Mouse (Mus musculus) midbrain, embryonic 13.5 days (tissue): Measurements from ENCODE around the gene Plcd3. TPM values are rescaled to one million over a fixed set of nuclear protein-coding genes. Genes with fewer than 3 reads are reported as not detected.

Experiments
- ATAC-seq: fragments of 200-750 bp; cut with Nextera tagmentation; 2 replicates; pipeline ENCODE4 v1.8.0; 2017; ENCODE audit warnings: mild to moderate bottlenecking, moderate TSS enrichment, moderate library complexity
- H3K27ac ChIP-seq: fragments of 300-500 bp; sonication (generic); 2 replicates; pipeline ENCODE4 v1.5.1; 2015; ENCODE audit warnings: inconsistent platforms, mild to moderate bottlenecking, moderate library complexity
- H3K27me3 ChIP-seq: fragments of 300-500 bp; sonication (generic); 2 replicates; pipeline ENCODE4 v1.6.1; 2015; ENCODE audit warnings: mild to moderate bottlenecking, inconsistent platforms
- H3K36me3 ChIP-seq: fragments of 300-500 bp; sonication (generic); 2 replicates; pipeline ENCODE4 v1.6.1; 2015; ENCODE audit warnings: mild to moderate bottlenecking, inconsistent platforms
- H3K4me1 ChIP-seq: fragments of 300-500 bp; sonication (generic); replicated peaks from 2 replicates; pipeline ENCODE4 v1.6.1; 2015; ENCODE audit warnings: inconsistent platforms
- H3K4me2 ChIP-seq: fragments of 300-500 bp; sonication (generic); replicated peaks from 2 replicates; pipeline ENCODE4 v1.6.1; 2015; ENCODE audit warnings: moderate library complexity, mild to moderate bottlenecking, inconsistent platforms
- H3K4me3 ChIP-seq: fragments of 300-500 bp; sonication (generic); replicated peaks from 2 replicates; pipeline ENCODE4 v1.5.1; 2015; ENCODE audit warnings: mild to moderate bottlenecking, inconsistent platforms
- H3K9ac ChIP-seq: fragments of 300-500 bp; sonication (generic); replicated peaks from 2 replicates; pipeline ENCODE4 v1.6.1; 2015; ENCODE audit warnings: mild to moderate bottlenecking, inconsistent platforms
- H3K9me3 ChIP-seq: fragments of 300-500 bp; sonication (generic); 2 replicates; pipeline ENCODE4 v1.6.1; 2016; ENCODE audit warnings: mild to moderate bottlenecking, inconsistent platforms
- WGBS: fragments of 180-500 bp; shearing (Covaris S2); methylation state at CpG from one replicate; pipeline ENCODE4 v1.1.7; 2015; 5-methylcytosine and 5-hydroxymethylcytosine counted together
- polyA plus RNA-seq: library from polyadenylated mRNA; unstranded; fragments of >200 nt; fragmentation: Nextera tagmentation; extraction: Ambion mirVana; gene quantifications from 2 replicates; pipeline ENCODE4 v1.2.1, GENCODE M21; 2015

Plcd3 gene
- polyA plus RNA-seq, 1 experiment from 2014 or later: 1.1 TPM

DNA sequence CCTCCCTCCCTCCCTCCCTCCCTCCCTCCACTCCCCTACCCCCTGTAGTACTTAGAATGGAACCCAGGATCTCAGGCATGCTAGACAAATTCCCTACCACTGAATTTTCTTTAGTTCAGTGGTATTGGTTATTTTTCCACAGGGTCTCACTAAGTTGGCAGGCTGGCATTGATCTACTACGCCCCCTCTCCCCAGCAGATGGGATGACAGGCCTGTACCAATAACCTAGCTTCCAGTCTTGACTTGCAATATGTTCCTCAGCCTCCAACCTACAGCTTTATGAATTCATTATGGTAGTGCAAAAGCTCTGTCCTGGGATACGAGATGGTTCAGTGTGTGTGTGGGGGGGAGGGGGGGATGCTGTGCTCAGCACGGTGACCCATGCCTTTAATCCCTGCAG lies 77.5 kb downstream of the Plcd3 start:
- Histone ChIP-seq H3K27me3 (no peaks in the 10 kb centered on the region), H3K9me3 (no peaks in the 10 kb centered on the region), H3K4me1 (peaks cover 12% of the 10 kb centered on the region), H3K9ac (no peak overlapping the region), H3K4me3 (no peak overlapping the region), H3K36me3 (peaks cover 7% of the 10 kb centered on the region; the same call in 1 of the 2 replicates), H3K27ac (no peak overlapping the region), H3K4me2 (no peak overlapping the region)
- WGBS: 86% methylated on average over 3 of the region's 3 CpGs
- no peak for ATAC-seq

DNA sequence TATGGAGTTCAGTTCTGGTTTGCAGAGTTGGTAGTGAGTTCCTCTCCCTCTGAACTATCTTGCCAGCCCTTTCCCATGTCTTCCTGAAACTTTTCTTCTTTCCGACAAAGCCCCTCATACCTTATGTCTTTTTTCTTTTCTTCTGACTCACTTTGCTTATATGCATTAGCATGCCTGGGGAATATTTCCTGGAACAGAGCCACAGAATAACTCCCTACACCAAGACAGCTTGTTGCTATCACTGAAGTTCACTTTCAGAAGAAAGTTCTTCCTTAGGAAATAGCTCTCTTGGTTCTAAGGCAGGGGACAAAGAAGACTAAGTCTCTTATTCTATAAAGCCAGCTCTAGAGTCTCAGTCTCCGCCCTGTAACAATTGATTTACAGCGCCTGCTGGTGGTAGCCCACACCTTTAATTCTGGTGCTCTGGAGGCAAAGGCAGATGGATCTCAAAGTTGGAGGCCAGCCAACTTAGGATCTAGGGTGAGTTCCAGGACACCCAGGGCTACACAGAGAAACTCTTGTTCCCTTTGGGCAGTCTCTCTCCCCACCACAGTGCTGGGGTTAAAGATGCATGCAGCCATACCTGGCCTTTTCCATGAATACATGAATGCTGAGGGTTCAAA lies 80.6 kb downstream of the Plcd3 start:
- ATAC-seq: no peak
- Histone ChIP-seq H3K9me3 (no peaks in the 10 kb centered on the region), H3K4me3 (no peak overlapping the region), H3K9ac (no peak overlapping the region), H3K4me1 (peaks cover 5% of the 10 kb centered on the region), H3K27ac (no peak overlapping the region), H3K36me3 (peaks cover 7% of the 10 kb centered on the region; the same call in 1 of the 2 replicates), H3K4me2 (no peak overlapping the region), H3K27me3 (no peaks in the 10 kb centered on the region)
- 70% methylated on average over 3 of the region's 3 CpGs for WGBS

Other genes starting within 250 kb of the Plcd3 start
- gene Eftud2, start 220.7 kb downstream of the Plcd3 start, polyA plus RNA-seq: 176 TPM in 2 replicates
- 1.8 and 2.3 TPM in 2 replicates for gene Ccdc103, start 220.5 kb downstream of the Plcd3 start, polyA plus RNA-seq
- gene Fam187a, start 216.5 kb downstream of the Plcd3 start, polyA plus RNA-seq: not detected in 2 replicates
- gene Gfap, start 200.7 kb downstream of the Plcd3 start, polyA plus RNA-seq: not detected in 2 replicates
- 4.3 and 4.9 TPM in 2 replicates for gene Kif18b, start 176.5 kb downstream of the Plcd3 start, polyA plus RNA-seq
- gene C1ql1, start 155.0 kb downstream of the Plcd3 start, polyA plus RNA-seq: 5.7 and 8.2 TPM in 2 replicates
- 45.2 and 49.9 TPM in 2 replicates for gene Nmt1, start 73.5 kb downstream of the Plcd3 start, polyA plus RNA-seq
- 177 and 178 TPM in 2 replicates for gene Dcakd, start 73.3 kb downstream of the Plcd3 start, polyA plus RNA-seq
- gene Acbd4, start within 50 bp of the Plcd3 start, polyA plus RNA-seq: 6.5 and 7.8 TPM in 2 replicates
- 3.5 and 3.9 TPM in 2 replicates for gene Hexim1, start 14.6 kb upstream of the Plcd3 start, polyA plus RNA-seq
- gene Hexim2, start 30.8 kb upstream of the Plcd3 start, polyA plus RNA-seq: 18.8 and 20.0 TPM in 2 replicates
- 1.7 and 3.7 TPM in 2 replicates for gene Fmnl1, start 69.4 kb upstream of the Plcd3 start, polyA plus RNA-seq
- 0.70 and 0.71 TPM in 2 replicates for gene 1700023F06Rik, start 106.9 kb upstream of the Plcd3 start, polyA plus RNA-seq
- gene Spata32, start 116.8 kb upstream of the Plcd3 start, polyA plus RNA-seq: 0.43 and 0.48 TPM in 2 replicates
- 3.6 and 5.0 TPM in 2 replicates for gene Map3k14, start 165.8 kb upstream of the Plcd3 start, polyA plus RNA-seq